Mouse (Mus musculus): ENCODE data around the gene Ints6. TPM values are rescaled to one million over a fixed set of nuclear protein-coding genes. Genes with fewer than 3 reads are reported as not detected.
"Not testable (repeated sequence)": the region's sequence is repeated elsewhere in the genome, so short reads cannot be mapped to it uniquely, and the experiment has no call there.

Ints6 gene
- polyA plus RNA-seq, 1 experiment, result 4.8 TPM

- Histone ChIP-seq H3K36me3 (ENCODE audit: control insufficient read depth, insufficient read depth, low read length) (no peaks in the 10 kb centered on the region), H3K4me1 (ENCODE audit: control insufficient read depth, insufficient read depth, insufficient read length) (no peaks in the 10 kb centered on the region), H3K27me3 (ENCODE audit: control insufficient read depth, insufficient read depth, low read length) (no peaks in the 10 kb centered on the region), H3K4me3 (ENCODE audit: extremely low read depth, insufficient read depth, insufficient read length) (no peak overlapping the region), H3K27ac (ENCODE audit: insufficient read depth, low read length) (no peak overlapping the region)
- DNase-seq (ENCODE audit: low read depth in 1 of 2, low spot score in 2 of 2), result no peak
- no peak for TF ChIP-seq POLR2A (IDR thresholded peaks at IDR 0.05; ENCODE audit: low read depth, low read length)
- no peak for TF ChIP-seq CTCF (IDR thresholded peaks at IDR 0.05; ENCODE audit: extremely low read depth, insufficient read depth, insufficient read length, insufficient replicate concordance)
- WGBS, result 86% methylated on average over 7 of the region's 7 CpGs
These were observed 105.0 kb downstream of the Ints6 start for GRCm38 (mm10) chr14:62655996-62656395.

- TF ChIP-seq CTCF (IDR thresholded peaks at IDR 0.05; ENCODE audit: extremely low read depth, insufficient read depth, insufficient read length, insufficient replicate concordance), result no peak
- no peak for TF ChIP-seq POLR2A (IDR thresholded peaks at IDR 0.05; ENCODE audit: low read depth, low read length)
- Histone ChIP-seq H3K36me3 (ENCODE audit: control insufficient read depth, insufficient read depth, low read length) (no peaks in the 10 kb centered on the region), H3K27me3 (ENCODE audit: control insufficient read depth, insufficient read depth, low read length) (no peaks in the 10 kb centered on the region), H3K27ac (ENCODE audit: insufficient read depth, low read length) (no peak overlapping the region), H3K4me3 (ENCODE audit: extremely low read depth, insufficient read depth, insufficient read length) (no peak overlapping the region), H3K4me1 (ENCODE audit: control insufficient read depth, insufficient read depth, insufficient read length) (no peaks in the 10 kb centered on the region)
- DNase-seq (ENCODE audit: low read depth in 1 of 2, low spot score in 2 of 2), result no peak
- 88% methylated on average over 3 of the region's 3 CpGs for WGBS
These were observed 109.2 kb downstream of the Ints6 start for GRCm38 (mm10) chr14:62651771-62652170.

GRCm38 (mm10) chr14:62650376-62650775, 110.6 kb downstream of the Ints6 start:
- WGBS, result 75% methylated on average over 3 of the region's 3 CpGs
- Histone ChIP-seq H3K36me3 (ENCODE audit: control insufficient read depth, insufficient read depth, low read length) (no peaks in the 10 kb centered on the region), H3K4me1 (ENCODE audit: control insufficient read depth, insufficient read depth, insufficient read length) (no peaks in the 10 kb centered on the region), H3K27ac (ENCODE audit: insufficient read depth, low read length) (no peak overlapping the region), H3K27me3 (ENCODE audit: control insufficient read depth, insufficient read depth, low read length) (no peaks in the 10 kb centered on the region), H3K4me3 (ENCODE audit: extremely low read depth, insufficient read depth, insufficient read length) (no peak overlapping the region)
- DNase-seq (ENCODE audit: low read depth in 1 of 2, low spot score in 2 of 2), result no peak
- TF ChIP-seq CTCF (IDR thresholded peaks at IDR 0.05; ENCODE audit: extremely low read depth, insufficient read depth, insufficient read length, insufficient replicate concordance) (no peak), POLR2A (IDR thresholded peaks at IDR 0.05; ENCODE audit: low read depth, low read length) (no peak)

GRCm38 (mm10) chr14:62648405-62648804, 112.6 kb downstream of the Ints6 start:
- no peak for TF ChIP-seq POLR2A (IDR thresholded peaks at IDR 0.05; ENCODE audit: low read depth, low read length)
- TF ChIP-seq CTCF (IDR thresholded peaks at IDR 0.05; ENCODE audit: extremely low read depth, insufficient read depth, insufficient read length, insufficient replicate concordance), result no peak
- WGBS, result 90% methylated on average over 6 of the region's 6 CpGs
- Histone ChIP-seq H3K27me3 (ENCODE audit: control insufficient read depth, insufficient read depth, low read length) (no peaks in the 10 kb centered on the region), H3K4me1 (ENCODE audit: control insufficient read depth, insufficient read depth, insufficient read length) (no peaks in the 10 kb centered on the region), H3K36me3 (ENCODE audit: control insufficient read depth, insufficient read depth, low read length) (no peaks in the 10 kb centered on the region), H3K4me3 (ENCODE audit: extremely low read depth, insufficient read depth, insufficient read length) (no peak overlapping the region), H3K27ac (ENCODE audit: insufficient read depth, low read length) (no peak overlapping the region)
- DNase-seq (ENCODE audit: low read depth in 1 of 2, low spot score in 2 of 2), result no peak

GRCm38 (mm10) chr14:62642368-62642767, 118.6 kb downstream of the Ints6 start:
- DNase-seq (ENCODE audit: low read depth in 1 of 2, low spot score in 2 of 2); H3K27ac ChIP-seq (ENCODE audit: insufficient read depth, low read length); H3K4me1 ChIP-seq (ENCODE audit: control insufficient read depth, insufficient read depth, insufficient read length); H3K4me3 ChIP-seq (ENCODE audit: extremely low read depth, insufficient read depth, insufficient read length); H3K27me3 ChIP-seq (ENCODE audit: control insufficient read depth, insufficient read depth, low read length); H3K36me3 ChIP-seq (ENCODE audit: control insufficient read depth, insufficient read depth, low read length): not testable (repeated sequence)
- WGBS, result 63% methylated on average over 6 of the region's 7 CpGs

- WGBS, result 86% methylated on average over 4 of the region's 4 CpGs
- no peak for TF ChIP-seq CTCF (IDR thresholded peaks at IDR 0.05; ENCODE audit: extremely low read depth, insufficient read depth, insufficient read length, insufficient replicate concordance)
- no peak for TF ChIP-seq POLR2A (IDR thresholded peaks at IDR 0.05; ENCODE audit: low read depth, low read length)
- no peak for DNase-seq (ENCODE audit: low read depth in 1 of 2, low spot score in 2 of 2)
These were observed 120.6 kb downstream of the Ints6 start for GRCm38 (mm10) chr14:62640396-62640795.

GRCm38 (mm10) chr14:62639551-62639950, 121.4 kb downstream of the Ints6 start:
- WGBS, result 76% methylated on average over 5 of the region's 5 CpGs

More at GRCm38 (mm10) chr14:62640396-62640795, 120.6 kb downstream of the Ints6 start:
- no peaks in the 10 kb centered on the region for H3K36me3 ChIP-seq (ENCODE audit: control insufficient read depth, insufficient read depth, low read length)
- no peak overlapping the region for H3K27ac ChIP-seq (ENCODE audit: insufficient read depth, low read length)
- H3K4me1 ChIP-seq (ENCODE audit: control insufficient read depth, insufficient read depth, insufficient read length), result no peaks in the 10 kb centered on the region
- H3K27me3 ChIP-seq (ENCODE audit: control insufficient read depth, insufficient read depth, low read length), result no peaks in the 10 kb centered on the region
- no peak overlapping the region for H3K4me3 ChIP-seq (ENCODE audit: extremely low read depth, insufficient read depth, insufficient read length)

More at GRCm38 (mm10) chr14:62639551-62639950, 121.4 kb downstream of the Ints6 start:
- no peak for DNase-seq (ENCODE audit: low read depth in 1 of 2, low spot score in 2 of 2)
- Histone ChIP-seq H3K4me3 (ENCODE audit: extremely low read depth, insufficient read depth, insufficient read length) (no peak overlapping the region), H3K27me3 (ENCODE audit: control insufficient read depth, insufficient read depth, low read length) (no peaks in the 10 kb centered on the region), H3K36me3 (ENCODE audit: control insufficient read depth, insufficient read depth, low read length) (no peaks in the 10 kb centered on the region), H3K4me1 (ENCODE audit: control insufficient read depth, insufficient read depth, insufficient read length) (no peaks in the 10 kb centered on the region), H3K27ac (ENCODE audit: insufficient read depth, low read length) (no peak overlapping the region)
- TF ChIP-seq CTCF (IDR thresholded peaks at IDR 0.05; ENCODE audit: extremely low read depth, insufficient read depth, insufficient read length, insufficient replicate concordance) (no peak), POLR2A (IDR thresholded peaks at IDR 0.05; ENCODE audit: low read depth, low read length) (no peak)

Measured in spleen, adult 2 months (tissue).